ENCODE assay signal across 9 mouse cellular contexts in genomic region chr14:120515376-120515775, GRCm38 (mm10). TPM values are rescaled to one million over a fixed set of nuclear protein-coding genes. Genes with fewer than 3 reads are reported as not detected.
A peak's percentile ranks its signal among the peaks of the same experiment; 100 is the strongest.
DNase-seq lines count a peak whose midpoint lies in the region; ATAC-seq and TF ChIP-seq lines count a peak whose summit lies in the region.
"Had no signal": no experiment of that assay in that cellular context is flagged by ENCODE, and none has a peak within 500 bp of the region (broad histone marks: within the 10 kb centered on the region; RNA-seq: fewer than 3 reads in every experiment).

No protein-coding gene starts in this region.

- no peak for TF ChIP-seq POLR2A in kidney, adult 2 months (IDR thresholded peaks at IDR 0.05; ENCODE audit: low read depth, low read length)

- H3K27ac ChIP-seq in kidney, adult 2 months (ENCODE audit: insufficient read depth, low read depth, low read length) = no peak overlapping the region
- no peak overlapping the region for H3K27ac ChIP-seq in kidney, embryonic 15.5 days
- H3K27ac ChIP-seq: embryonic facial prominence, embryonic 15.5 days had no signal

- H3K9ac ChIP-seq in kidney, embryonic 15.5 days = no peak overlapping the region
- H3K9ac ChIP-seq: embryonic facial prominence, embryonic 15.5 days had no signal

- H3K4me3 ChIP-seq in kidney, adult 2 months (ENCODE audit: insufficient read depth, low read depth, low read length) = no peak overlapping the region
- no peak overlapping the region for H3K4me3 ChIP-seq in kidney, embryonic 15.5 days (replicated peaks)
- H3K4me3 ChIP-seq: embryonic facial prominence, embryonic 15.5 days had no signal

- H3K4me1 ChIP-seq in kidney, adult 2 months (ENCODE audit: control insufficient read depth, insufficient read depth, low read length) = no peaks in the 10 kb centered on the region
- H3K4me1 ChIP-seq in kidney, embryonic 15.5 days = no peaks in the 10 kb centered on the region
- H3K4me1 ChIP-seq: embryonic facial prominence, embryonic 15.5 days had no signal

- no peak for ATAC-seq in kidney, embryonic 15.5 days (replicated peaks; ENCODE audit: low FRiP score)

- 84% methylated on average over 1 of the region's 1 CpGs for WGBS in kidney, adult 2 months
- 73% methylated on average over 1 of the region's 1 CpGs for WGBS in kidney, embryonic 15.5 days

- no peaks in the 10 kb centered on the region for H3K36me3 ChIP-seq in kidney, adult 2 months (ENCODE audit: control insufficient read depth, insufficient read depth, low read length)
- H3K36me3 ChIP-seq in kidney, embryonic 15.5 days = no peaks in the 10 kb centered on the region
- H3K36me3 ChIP-seq: embryonic facial prominence, embryonic 15.5 days had no signal

- no peaks in the 10 kb centered on the region for H3K27me3 ChIP-seq in kidney, adult 2 months (replicated peaks; ENCODE audit: control insufficient read depth, insufficient read depth, low read length)
- no peaks in the 10 kb centered on the region for H3K27me3 ChIP-seq in kidney, embryonic 15.5 days
- H3K27me3 ChIP-seq: embryonic facial prominence, embryonic 15.5 days had no signal

- TF ChIP-seq CTCF in kidney, adult 2 months (conservative IDR thresholded peaks at IDR 0.05; ENCODE audit: insufficient read depth, insufficient read length, low read depth, low read length) = no peak

- no peak overlapping the region for H3K4me2 ChIP-seq in kidney, embryonic 15.5 days
- H3K4me2 ChIP-seq: embryonic facial prominence, embryonic 15.5 days had no signal

- no peaks in the 10 kb centered on the region; the same call in 1 of the 2 replicates for H3K9me3 ChIP-seq in kidney, embryonic 15.5 days (replicated peaks)
- H3K9me3 ChIP-seq: embryonic facial prominence, embryonic 15.5 days had no signal

- DNase-seq in kidney, adult 2 months = peak; percentile 53
- peak; percentile 65 for DNase-seq in adrenal gland, postnatal 14 days
- DNase-seq in gastrocnemius, postnatal 25 days = peak; percentile 38
- peak; percentile 60 for DNase-seq in lung, postnatal 10 days
- DNase-seq in left cerebral cortex, postnatal 14 days (ENCODE audit: low spot score in 2 of 2) = no peak
- no peak for DNase-seq in thymus, postnatal 4 days
- DNase-seq: thymus, adult 18-20 months had no signal

- intact Hi-C loops in left cerebral cortex, postnatal 14 days (cut with DNase I) = no loop called here

RNA-seq across cellular contexts. Expression of gene Rap2a, which starts 37.1 kb away (rescaled TPM):
- 9.7 and 12.4 TPM in 2 replicates for polyA plus RNA-seq in kidney, adult 2 months (2012; rRNA removed)
- 14.6 and 16.2 TPM in 2 replicates for polyA plus RNA-seq in kidney, embryonic 15.5 days (2015; fragmentation: Nextera tagmentation; extraction: Ambion mirVana)
- 21.2 and 22.0 TPM in 2 replicates for total RNA-seq in adrenal gland, postnatal 14 days (2021)
- 1 to 10 TPM; 4.1 to 4.8 TPM for total RNA-seq in gastrocnemius, postnatal 25 days (2021)
- total RNA-seq in left cerebral cortex, postnatal 14 days (2021) = 100 to 1,000 TPM; 105 to 109 TPM

Comparison
In these comparisons a context has a peak if more than half of its experiments do, and no peak if none do; other contexts are left out.
1. DNase-seq: peak in kidney, adult 2 months (single experiment), adrenal gland, postnatal 14 days (single experiment), gastrocnemius, postnatal 25 days (single experiment) and lung, postnatal 10 days (single experiment); none in left cerebral cortex, postnatal 14 days (0 of 2) and thymus, postnatal 4 days (single experiment).